Mouse (Mus musculus) left cerebral cortex, adult 8-10 months (tissue): ENCODE data around the gene Fes. TPM values are rescaled to one million over a fixed set of nuclear protein-coding genes. Genes with fewer than 3 reads are reported as not detected.
A peak's percentile ranks its signal among the peaks of the same experiment; 100 is the strongest.

Experiments
- DNase-seq, 2 experiments: peaks; one replicate each; pipeline ENCODE4 v3.0.0; 2022; ENCODE audit warnings: low spot score in 2 of 2
- total RNA-seq, 4 experiments: library from RNA; stranded (reverse); gene quantifications; 2 replicates each; pipeline ENCODE4 v1.2.4; 2022

Fes gene
- total RNA-seq, 4 experiments from 2014 or later, result 4.5 to 10.5 (median 6.9) TPM

DNA sequence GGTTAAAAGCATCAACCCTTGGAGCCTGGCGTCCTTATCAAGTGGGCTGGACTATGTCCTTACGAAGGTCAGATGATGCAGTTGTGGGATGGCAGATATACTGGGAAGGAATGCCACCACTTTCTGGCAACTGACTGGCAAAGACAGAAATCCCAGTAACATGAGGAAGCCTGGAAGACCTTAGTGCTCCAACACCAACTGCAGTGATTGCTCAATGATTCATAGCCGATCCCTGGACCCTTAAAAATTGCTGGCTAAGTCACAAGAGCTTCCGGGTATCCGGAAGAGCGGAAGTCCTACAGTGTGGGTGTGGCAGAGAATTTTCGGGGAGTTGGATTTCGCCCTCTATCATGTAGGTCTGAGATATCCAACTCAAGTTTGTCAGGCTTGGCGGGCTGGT lies 41.6 kb downstream of the Fes start:
- DNase-seq, result no peak

DNA sequence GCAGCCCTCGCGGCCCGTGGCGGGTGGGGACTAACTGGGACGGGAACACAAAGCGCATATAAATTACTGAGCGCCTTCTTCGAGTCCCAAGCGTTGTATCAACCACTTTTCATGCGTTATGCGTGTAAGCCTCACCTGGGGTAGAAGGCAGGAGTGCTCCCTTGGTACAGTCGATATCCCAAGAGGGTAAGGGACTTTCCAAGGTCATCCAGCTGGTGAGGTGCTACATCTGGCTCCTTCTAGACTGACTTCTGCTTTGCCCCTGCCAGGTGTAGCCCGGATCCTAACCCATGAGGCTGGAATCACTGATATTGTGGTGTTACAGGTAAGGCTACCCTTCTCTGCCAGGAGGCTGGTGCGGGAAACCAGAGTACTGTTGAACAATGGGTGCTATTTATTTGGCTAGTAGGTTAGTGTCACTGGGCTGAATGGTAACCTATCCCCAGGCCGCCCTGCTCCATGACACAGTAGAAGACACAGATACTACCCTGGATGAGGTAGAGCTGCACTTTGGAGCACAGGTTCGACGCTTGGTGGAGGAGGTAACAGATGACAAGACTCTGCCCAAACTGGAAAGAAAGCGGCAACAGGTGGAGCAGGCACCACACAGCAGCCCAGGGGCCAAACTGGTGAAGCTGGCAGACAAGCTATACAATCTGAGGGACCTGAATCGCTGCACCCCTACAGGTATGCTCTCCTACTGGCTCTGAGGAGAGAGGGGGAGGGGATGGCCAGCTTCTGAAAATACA lies 44.3 kb downstream of the Fes start:
- DNase-seq, result no peak

DNA sequence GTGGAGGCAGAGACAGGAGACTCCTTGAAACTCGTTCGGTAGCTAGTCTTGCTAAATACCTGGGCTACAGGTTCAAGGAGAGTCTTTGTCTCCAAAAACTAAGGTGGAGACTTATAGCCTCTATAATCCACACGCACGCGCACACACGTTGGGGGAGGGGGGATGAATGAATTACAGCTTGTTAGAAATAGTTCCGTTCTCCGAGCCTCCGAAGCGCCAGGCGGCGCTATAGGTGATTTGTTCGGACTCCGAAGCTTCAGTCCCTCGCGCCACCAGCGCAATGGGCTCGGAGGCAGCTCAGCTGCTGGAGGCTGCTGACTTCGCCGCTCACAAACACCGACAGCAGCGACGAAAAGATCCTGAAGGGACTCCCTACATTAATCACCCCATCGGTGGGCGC lies 44.9 kb downstream of the Fes start, which contains the start of gene Hddc3:
Hddc3 (plus strand) TSS at position 247 of the 400 bp plus-strand sequence.
- DNase-seq, result peak; percentile 92 to 98

DNA sequence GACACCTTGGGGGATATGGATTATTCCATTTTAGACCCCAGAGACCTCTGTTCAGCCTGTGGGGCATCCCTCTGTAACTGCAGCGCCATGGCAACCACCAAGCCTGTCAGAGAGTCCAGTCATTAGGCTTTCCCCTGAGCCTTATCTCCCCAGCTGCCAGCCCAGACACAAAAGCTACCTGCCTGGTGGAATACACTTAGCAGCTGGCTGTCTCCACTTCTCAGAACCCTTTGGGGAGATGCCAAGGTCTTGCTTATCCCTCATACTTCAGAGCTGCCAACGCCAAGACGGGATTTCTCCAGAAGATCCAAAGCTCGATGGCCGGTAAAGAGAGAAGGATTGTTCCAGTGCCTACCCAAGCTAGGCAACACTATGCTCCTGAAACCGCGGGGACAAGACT lies 46.0 kb downstream of the Fes start:
- DNase-seq, result no peak

- DNase-seq, result peak in 1 of 2 experiments; percentile 50
These were observed 47.0 kb downstream of the Fes start, which contains the start of gene Unc45a for GRCm38 (mm10) chr7:80340793-80341192. Unc45a (minus strand) TSS chr7:80341005.

DNA sequence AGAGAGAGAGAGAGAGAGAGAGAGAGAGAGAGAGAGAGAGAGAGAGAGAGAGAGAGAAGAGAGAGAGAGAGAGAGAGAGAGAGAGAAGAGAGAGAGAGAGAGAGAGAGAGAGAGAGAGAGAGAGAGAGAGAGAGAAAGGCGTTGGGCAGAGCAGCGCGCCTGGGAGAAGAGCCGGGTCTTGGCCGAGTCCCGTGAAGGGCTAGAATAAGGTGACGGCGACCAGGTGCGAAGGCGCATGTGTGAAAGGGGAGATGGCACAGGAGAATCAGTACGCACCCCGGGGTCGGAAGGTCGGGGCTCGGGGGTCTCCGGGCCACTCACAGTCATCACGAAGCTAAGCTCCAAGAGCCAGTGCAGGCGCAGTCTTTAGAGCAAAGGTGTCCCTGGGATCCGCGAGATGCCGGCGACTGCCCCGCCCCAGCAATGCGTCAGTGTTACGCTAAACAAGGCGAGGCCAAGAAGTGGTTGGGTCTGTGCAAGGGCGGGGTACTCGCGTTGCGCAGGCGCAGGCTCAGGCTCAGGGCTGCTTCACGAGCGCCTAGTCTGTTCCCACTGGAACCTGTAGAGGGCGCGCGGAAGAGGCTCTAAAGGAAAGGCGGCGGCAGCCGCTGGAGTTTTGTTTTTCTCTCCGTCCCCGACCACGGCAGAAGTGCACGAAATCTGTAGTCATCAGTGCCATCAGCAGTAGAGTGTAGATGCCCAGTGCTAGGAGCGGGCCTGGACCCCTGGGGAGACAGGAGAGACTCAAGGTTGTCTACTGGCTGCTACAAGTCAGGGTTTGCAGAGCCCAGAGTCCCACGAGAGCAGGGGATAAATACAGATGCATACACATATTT lies 47.7 kb downstream of the Fes start:
- peak; percentile 93 to 97 for DNase-seq

DNA sequence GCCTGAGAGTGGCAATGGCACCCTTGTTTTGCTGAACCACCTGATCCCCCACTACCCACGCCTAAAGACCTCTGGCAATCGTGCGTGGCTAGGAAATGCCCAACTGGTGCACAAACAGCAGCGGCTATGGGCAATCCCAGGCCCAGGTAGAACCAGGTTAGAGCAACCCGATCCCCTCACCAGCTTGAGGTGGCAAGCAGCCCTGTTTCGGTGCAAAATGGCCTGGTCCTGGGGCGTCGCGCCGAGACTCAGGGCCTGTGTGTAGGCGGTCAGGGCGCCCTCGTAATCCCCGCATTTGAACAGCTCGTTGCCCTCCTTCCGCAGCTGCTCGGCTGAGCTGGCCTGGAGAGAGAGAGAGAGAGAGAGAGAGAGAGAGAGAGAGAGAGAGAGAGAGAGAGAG lies 48.4 kb downstream of the Fes start:
- no peak for DNase-seq

- no peak for DNase-seq
These were observed 50.8 kb downstream of the Fes start for GRCm38 (mm10) chr7:80336932-80337331.

DNA sequence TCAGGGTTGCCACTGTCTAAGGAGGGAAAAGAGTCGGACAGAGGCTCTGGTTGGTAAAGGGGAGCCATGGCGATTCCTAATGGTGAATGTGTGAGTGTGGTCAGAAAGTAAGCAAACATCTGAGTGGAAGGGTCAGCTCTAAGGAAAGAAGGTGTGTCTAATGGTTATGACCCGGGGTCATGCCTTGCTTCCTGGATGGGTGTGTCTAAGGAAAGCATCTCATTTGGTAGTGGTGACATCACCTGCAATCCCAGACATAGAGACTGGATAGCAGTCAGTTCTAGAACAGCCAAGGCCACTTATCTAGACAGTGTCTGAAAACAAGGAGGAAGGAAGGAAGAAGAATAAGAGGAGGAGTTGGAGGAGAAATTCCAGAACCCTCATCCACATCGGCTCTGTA lies 52.9 kb downstream of the Fes start:
- DNase-seq, result no peak

DNA sequence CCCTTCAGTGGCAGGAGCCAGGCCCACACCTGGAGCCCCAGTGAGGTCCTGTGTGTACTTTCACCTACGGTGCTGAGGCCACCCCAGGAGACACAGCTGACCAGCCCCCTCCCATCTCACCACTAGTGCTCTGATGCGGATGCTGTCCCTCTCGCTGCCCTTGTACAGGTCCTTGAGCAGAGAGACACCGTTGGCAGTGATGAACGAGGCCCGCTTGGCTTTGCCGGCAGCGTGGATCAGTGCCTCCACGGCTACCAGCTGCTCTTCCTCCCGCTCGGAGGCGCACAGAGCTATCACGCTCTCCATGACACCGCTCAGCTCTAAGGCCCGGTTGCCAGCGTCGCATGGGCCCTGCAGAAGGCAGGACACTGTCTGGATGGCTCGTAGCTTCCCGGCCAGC lies 56.3 kb downstream of the Fes start:
- no peak for DNase-seq

DNA sequence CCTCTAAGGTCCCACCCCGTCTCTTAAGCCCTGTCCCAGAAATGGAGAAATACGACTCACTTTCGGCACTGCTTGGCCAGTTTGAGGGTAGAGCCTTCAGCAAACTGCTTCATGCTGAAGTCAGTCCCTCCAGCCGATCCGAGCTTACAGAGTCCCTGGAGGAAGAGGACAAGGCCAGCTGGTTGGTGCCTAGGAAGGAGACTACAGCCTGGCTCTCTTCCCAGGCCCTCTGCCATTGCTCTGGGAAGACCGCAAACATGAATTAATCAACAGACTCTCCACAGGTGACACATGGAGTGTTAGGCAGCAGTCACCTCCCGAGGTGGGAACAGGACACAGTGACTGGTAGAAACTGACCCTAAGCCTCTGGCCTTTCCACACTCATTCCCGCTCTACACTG lies 57.5 kb downstream of the Fes start:
- no peak for DNase-seq

Other genes with a start within 250 kb of the Fes start
- 10 to 100 TPM; 18.6 to 22.7 (median 20.6) TPM for gene Sema4b, start 201.1 kb downstream of the Fes start, total RNA-seq
- gene Cib1, start 155.1 kb downstream of the Fes start, total RNA-seq, result 10 to 100 TPM; 19.7 to 26.3 (median 25.2) TPM
- gene Gdpgp1, start 155.1 kb downstream of the Fes start, total RNA-seq, result 1 to 10 TPM; 5.9 to 6.8 (median 6.6) TPM
- gene Ttll13, start 141.6 kb downstream of the Fes start, total RNA-seq, result 1 to 10 TPM; 1.5 to 2.7 (median 2.1) TPM
- 10 to 100 TPM; 40.5 to 43.0 (median 41.7) TPM for gene Ngrn, start 126.7 kb downstream of the Fes start, total RNA-seq
- 10 to 100 TPM; 17.2 to 24.6 (median 21.3) TPM for gene Vps33b, start 118.3 kb downstream of the Fes start, total RNA-seq
- gene Prc1, start 93.5 kb downstream of the Fes start, total RNA-seq, result 1 to 10 TPM in 3 of 4 experiments, under 1 TPM in 1; 0.51 to 1.8 (median 1.7) TPM
- 10 to 100 TPM; 16.3 to 21.7 (median 18.0) TPM for gene Rccd1, start 63.5 kb downstream of the Fes start, total RNA-seq
- 10 to 100 TPM; 40.2 to 43.7 (median 42.4) TPM for gene Unc45a, start 46.9 kb downstream of the Fes start, total RNA-seq
- gene Hddc3, start 44.8 kb downstream of the Fes start, total RNA-seq, result 10 to 100 TPM; 50.5 to 63.4 (median 57.2) TPM
- 100 to 1,000 TPM; 158 to 168 (median 165) TPM for gene Man2a2, start 16.6 kb downstream of the Fes start, total RNA-seq
- 10 to 100 TPM; 30.7 to 33.6 (median 33.2) TPM for gene Furin, start 17.5 kb upstream of the Fes start, total RNA-seq
- gene Blm, start 147.2 kb upstream of the Fes start, total RNA-seq, result 1 to 10 TPM; 4.0 to 7.5 (median 4.9) TPM